Mouse (Mus musculus) hindbrain, embryonic 14.5 days (tissue): ENCODE measurements around the gene Rhot1. TPM values are rescaled to one million over a fixed set of nuclear protein-coding genes. Genes with fewer than 3 reads are reported as not detected.

Experiments used
- ATAC-seq: fragments of 200-750 bp; cut with Nextera tagmentation; 2 replicates; pipeline ENCODE4 v1.8.0; 2017; ENCODE audit warnings: moderate number of reproducible peaks, mild to moderate bottlenecking, moderate TSS enrichment, moderate library complexity; ENCODE audit not compliant: low FRiP score
- DNase-seq: peaks from one replicate; pipeline ENCODE4 v3.0.0-alpha.2; 2015; ENCODE audit warnings: low spot score
- H3K27ac ChIP-seq: fragments of 300-500 bp; sonication (generic); 2 replicates; pipeline ENCODE4 v1.5.1; 2014; ENCODE audit warnings: mild to moderate bottlenecking, moderate library complexity
- H3K27me3 ChIP-seq: fragments of 300-500 bp; sonication (generic); 2 replicates; pipeline ENCODE4 v1.6.1; 2014; ENCODE audit warnings: mild to moderate bottlenecking, low read length, mixed read lengths; ENCODE audit not compliant: control insufficient read depth, insufficient read depth
- H3K36me3 ChIP-seq: fragments of 300-500 bp; sonication (generic); replicated peaks from 2 replicates; pipeline ENCODE4 v1.6.1; 2014; ENCODE audit not compliant: control insufficient read depth, insufficient read depth
- H3K4me1 ChIP-seq: fragments of 300-500 bp; sonication (generic); replicated peaks from 2 replicates; pipeline ENCODE4 v1.6.1; 2014; ENCODE audit warnings: antibody characterized with exemption, low read length, mixed read lengths; ENCODE audit not compliant: control insufficient read depth, insufficient read depth
- H3K4me2 ChIP-seq: fragments of 300-500 bp; sonication (generic); replicated peaks from 2 replicates; pipeline ENCODE4 v1.6.1; 2014; ENCODE audit warnings: mild to moderate bottlenecking, moderate library complexity
- H3K4me3 ChIP-seq: fragments of 300-500 bp; sonication (generic); replicated peaks from 2 replicates; pipeline ENCODE4 v1.5.1; 2014; ENCODE audit warnings: mild to moderate bottlenecking, low read length
- H3K9ac ChIP-seq: fragments of 300-500 bp; sonication (generic); 2 replicates; pipeline ENCODE4 v1.6.1; 2014
- H3K9me3 ChIP-seq: fragments of 300-500 bp; sonication (generic); 2 replicates; pipeline ENCODE4 v1.6.1; 2016; ENCODE audit warnings: low read length; ENCODE audit not compliant: control insufficient read depth
- WGBS: fragments of 180-500 bp; shearing (Covaris S2); extraction: QIAGEN DNeasy Blood & Tissue Kit; methylation state at CpG from one replicate; pipeline ENCODE4 v1.1.7; 2014; 5-methylcytosine and 5-hydroxymethylcytosine counted together
- polyA plus RNA-seq: library from polyadenylated mRNA; unstranded; fragments of >200 nt; fragmentation: Nextera tagmentation; extraction: Ambion mirVana; gene quantifications from 2 replicates; pipeline ENCODE4 v1.2.1, GENCODE M21; 2014

Rhot1 gene
- polyA plus RNA-seq = 79.0 and 90.3 TPM in 2 replicates

DNA sequence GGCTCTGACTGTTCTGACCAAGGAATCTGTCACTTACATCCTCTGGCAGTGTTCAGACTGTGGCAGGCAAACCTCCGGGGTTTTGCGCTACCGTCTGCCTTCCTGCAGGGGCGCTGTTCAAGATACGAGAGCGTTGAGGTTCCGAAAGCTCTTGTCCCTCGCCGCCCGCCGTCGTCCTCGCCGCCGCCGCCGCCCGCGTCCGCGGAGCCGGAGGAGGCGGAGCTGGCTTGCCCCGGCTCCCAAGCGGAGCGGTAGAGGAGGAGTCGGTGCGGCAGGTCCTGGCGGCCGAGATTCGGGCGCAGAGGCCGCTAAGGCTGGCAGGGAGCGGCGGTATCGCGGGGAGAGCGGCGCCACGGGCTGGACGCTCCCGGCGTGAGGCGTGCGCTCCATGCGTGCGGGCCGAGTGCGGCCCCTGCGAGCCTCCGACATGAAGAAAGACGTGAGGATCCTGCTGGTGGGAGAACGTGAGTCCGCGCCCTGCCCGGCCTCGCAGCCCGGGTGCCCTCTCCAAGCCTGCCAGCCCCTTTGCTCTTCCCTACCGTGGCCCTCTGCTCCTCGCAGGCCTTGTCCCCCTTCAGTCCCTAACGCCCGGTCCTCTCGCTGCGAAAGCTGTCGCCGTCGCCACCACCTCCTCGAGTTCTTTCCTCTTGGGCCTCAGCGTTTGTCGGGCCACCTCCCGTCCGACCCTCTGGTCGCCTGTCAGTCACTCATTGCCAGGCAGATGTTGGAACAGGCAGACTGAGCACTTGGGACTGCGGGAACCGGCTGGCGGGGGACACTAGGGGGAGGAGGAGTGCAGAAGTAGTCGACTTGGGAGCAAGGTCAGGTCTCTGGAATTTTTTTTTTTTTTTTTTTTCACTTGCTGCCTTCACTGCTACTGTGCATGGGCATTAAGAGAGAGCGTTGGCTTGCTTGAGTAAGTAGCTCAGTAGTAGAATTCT is at the start of gene Rhot1:
Gene Rhot1, plus strand, starts transcription at position 160 of the 941 bp plus-strand sequence.
- DNase-seq (peak; percentile 97), ATAC-seq (peak; percentile 94)

DNA sequence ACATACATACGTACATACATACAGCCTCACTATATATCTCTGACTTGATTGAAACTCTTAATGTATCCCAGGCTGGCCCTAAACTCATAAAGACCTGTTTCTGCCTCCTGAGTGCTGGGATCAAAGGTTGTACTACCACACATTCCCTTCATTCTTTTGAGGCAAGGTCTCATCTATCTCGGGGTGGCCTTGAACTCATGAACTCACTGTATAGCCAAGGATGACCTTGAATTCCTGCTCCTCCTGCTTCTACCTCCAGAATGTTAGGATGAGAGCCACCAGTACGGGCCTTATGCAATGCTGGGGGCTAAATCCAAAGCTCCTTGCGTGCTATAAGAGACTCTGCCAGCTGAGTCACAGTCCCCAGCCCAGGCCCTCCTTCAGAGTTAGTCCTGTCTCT is 47.8 kb upstream of the Rhot1 start:
- ATAC-seq (no peak), DNase-seq (no peak)
- no peaks in the 10 kb centered on the region for H3K9me3 ChIP-seq
- H3K4me2 ChIP-seq = no peak overlapping the region
- H3K27me3 ChIP-seq = no peaks in the 10 kb centered on the region
- H3K27ac ChIP-seq = no peak overlapping the region
- H3K9ac ChIP-seq = no peak overlapping the region
- no peaks in the 10 kb centered on the region for H3K36me3 ChIP-seq
- H3K4me1 ChIP-seq = no peaks in the 10 kb centered on the region
- 91% methylated on average over 4 of the region's 4 CpGs for WGBS
- no peak overlapping the region for H3K4me3 ChIP-seq

More for the DNA sequence above, at the start of gene Rhot1:
- Histone ChIP-seq H3K27me3 (no peaks in the 10 kb centered on the region), H3K36me3 (peaks cover 5% of the 10 kb centered on the region), H3K4me1 (peaks cover 13% of the 10 kb centered on the region), H3K27ac (peak within 1 kb of the TSS; percentile 91), H3K9me3 (no peaks in the 10 kb centered on the region), H3K9ac (peak within 1 kb of the TSS; percentile 85), H3K4me2 (peak within 1 kb of the TSS; percentile 62), H3K4me3 (peak within 1 kb of the TSS; percentile 97)
- under 1% methylated on average over 74 of the region's 78 CpGs for WGBS

DNA sequence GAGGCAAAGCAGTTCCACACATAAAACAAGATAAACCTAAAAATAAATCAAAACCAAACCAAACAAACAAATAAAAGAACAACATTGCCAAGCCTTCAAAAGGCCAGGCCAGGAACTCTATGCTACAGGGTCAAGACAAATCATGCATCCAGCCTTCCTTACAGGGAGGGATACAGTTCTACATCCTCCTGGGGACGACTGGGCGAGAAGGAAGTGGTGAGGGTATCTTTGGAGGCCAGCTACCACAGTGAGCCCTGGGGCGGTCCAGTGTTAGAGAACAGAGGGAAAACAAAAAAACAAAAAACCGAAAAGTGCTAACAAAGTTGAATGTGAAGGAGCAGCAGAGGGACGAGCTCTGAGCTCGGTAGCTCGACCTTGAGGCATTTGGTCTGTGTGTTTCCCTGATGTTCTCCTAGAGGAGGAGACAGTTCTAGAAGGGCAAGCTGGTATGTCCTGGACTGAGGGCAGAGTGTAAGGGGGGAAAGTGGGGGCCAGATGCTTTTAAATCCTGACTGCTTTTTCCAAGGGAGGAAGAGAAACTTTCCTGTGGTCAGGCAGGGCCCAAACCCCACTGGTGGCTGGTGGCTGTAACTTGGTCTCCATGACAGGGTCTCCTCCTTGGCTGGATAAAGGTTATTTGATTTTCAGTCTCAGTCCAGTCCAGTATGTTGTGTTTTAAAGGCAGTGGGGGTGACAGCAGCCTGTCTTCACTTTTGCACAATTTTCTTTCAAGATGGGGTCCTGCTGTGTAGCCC is 45.3 kb upstream of the Rhot1 start:
- no peaks in the 10 kb centered on the region for H3K4me1 ChIP-seq
- ATAC-seq (no peak), DNase-seq (no peak)

DNA sequence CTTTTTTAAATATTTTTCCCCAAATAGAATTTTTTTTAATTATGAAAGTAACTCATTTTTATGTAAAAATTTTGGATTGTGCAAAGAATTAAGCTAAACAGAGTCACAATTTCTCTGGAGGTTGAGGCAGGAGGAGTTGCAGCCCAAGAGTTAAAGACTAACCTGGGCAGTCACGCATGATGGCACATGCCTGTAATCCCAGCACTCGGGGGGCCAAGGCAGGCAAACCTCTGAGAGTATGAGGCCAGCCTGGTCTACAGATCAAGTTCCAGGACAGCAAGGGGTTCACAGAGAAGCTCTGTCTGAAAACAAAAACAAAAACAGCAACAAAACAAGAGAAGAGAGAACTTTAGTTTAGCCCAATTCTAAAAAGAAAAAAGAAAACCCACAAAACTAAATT is 44.6 kb upstream of the Rhot1 start:
- WGBS = 44% methylated on average over 2 of the region's 2 CpGs
- H3K4me1 ChIP-seq = no peaks in the 10 kb centered on the region
- no peaks in the 10 kb centered on the region for H3K9me3 ChIP-seq
- H3K4me2 ChIP-seq = no peak overlapping the region
- no peaks in the 10 kb centered on the region for H3K36me3 ChIP-seq
- no peak overlapping the region for H3K27ac ChIP-seq
- H3K27me3 ChIP-seq = no peaks in the 10 kb centered on the region
- no peak for DNase-seq
- H3K9ac ChIP-seq = no peak overlapping the region
- ATAC-seq = no peak
- H3K4me3 ChIP-seq = no peak overlapping the region

More for the DNA sequence above, 45.3 kb upstream of the Rhot1 start:
- Histone ChIP-seq H3K4me2 (no peak overlapping the region), H3K9ac (no peak overlapping the region), H3K9me3 (no peaks in the 10 kb centered on the region), H3K27ac (no peak overlapping the region), H3K4me3 (no peak overlapping the region), H3K36me3 (no peaks in the 10 kb centered on the region), H3K27me3 (no peaks in the 10 kb centered on the region)
- WGBS = 76% methylated on average over 7 of the region's 7 CpGs

DNA sequence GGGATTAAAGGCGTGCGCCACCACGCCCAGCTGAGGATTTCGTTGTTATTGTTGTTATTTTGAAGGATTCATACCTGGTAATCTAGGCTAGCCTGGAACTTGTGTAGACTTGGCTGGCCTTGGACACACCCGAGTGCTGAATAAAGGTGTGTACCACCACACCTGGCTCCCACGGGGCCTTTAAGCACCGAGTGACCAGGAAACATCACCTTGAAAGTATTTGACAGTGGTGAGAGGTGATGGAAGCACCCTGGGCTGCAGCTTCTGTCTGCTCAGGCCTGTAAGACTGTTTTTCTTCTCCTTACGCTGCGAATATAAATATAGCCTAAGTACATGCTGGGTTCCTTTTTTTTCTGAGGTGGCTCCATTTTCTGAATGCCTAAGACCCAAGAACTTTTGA is 40.7 kb upstream of the Rhot1 start:
- H3K36me3 ChIP-seq = no peaks in the 10 kb centered on the region
- H3K9ac ChIP-seq = no peak overlapping the region
- H3K27me3 ChIP-seq = no peaks in the 10 kb centered on the region
- no peaks in the 10 kb centered on the region for H3K4me1 ChIP-seq
- no peak overlapping the region for H3K4me3 ChIP-seq
- no peaks in the 10 kb centered on the region for H3K9me3 ChIP-seq
- H3K27ac ChIP-seq = no peak overlapping the region
- DNase-seq = no peak
- 92% methylated on average over 9 of the region's 9 CpGs for WGBS
- no peak overlapping the region for H3K4me2 ChIP-seq
- no peak for ATAC-seq

DNA sequence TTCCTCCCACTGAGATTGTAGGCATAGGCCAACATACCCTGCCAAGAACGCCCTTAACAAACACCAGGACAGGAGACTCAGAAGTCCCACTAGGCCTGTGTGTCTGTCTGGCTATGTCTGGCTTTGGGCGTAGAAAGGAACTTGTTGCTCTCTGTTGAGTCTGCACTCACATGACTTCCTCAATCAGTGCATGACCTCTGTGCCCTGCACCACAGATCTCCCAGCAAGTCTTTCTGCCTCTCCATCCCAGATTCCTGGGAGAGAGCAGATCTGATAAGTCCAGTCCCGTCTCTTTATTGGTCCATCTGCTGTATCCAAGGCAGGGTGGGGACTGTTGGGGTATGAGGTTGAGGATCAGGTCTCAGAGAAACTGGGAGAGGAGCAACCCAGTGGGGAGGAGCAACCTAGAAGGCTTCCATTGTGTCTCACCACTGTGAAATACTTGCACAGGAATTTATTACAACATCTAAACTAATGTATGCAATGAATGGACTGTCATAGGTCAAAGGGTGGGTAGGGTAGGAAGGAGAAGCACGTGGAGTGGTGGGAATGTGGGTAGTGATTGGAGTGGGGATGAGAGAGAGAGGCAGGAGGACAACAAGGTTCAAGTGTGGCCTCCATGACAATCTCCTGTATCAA is 40.1 kb upstream of the Rhot1 start:
- Histone ChIP-seq H3K27me3 (no peaks in the 10 kb centered on the region), H3K4me2 (no peak overlapping the region), H3K4me3 (no peak overlapping the region), H3K9me3 (no peaks in the 10 kb centered on the region), H3K27ac (no peak overlapping the region), H3K9ac (no peak overlapping the region), H3K36me3 (no peaks in the 10 kb centered on the region), H3K4me1 (no peaks in the 10 kb centered on the region)
- 86% methylated on average over 4 of the region's 4 CpGs for WGBS
- DNase-seq (no peak), ATAC-seq (no peak)

DNA sequence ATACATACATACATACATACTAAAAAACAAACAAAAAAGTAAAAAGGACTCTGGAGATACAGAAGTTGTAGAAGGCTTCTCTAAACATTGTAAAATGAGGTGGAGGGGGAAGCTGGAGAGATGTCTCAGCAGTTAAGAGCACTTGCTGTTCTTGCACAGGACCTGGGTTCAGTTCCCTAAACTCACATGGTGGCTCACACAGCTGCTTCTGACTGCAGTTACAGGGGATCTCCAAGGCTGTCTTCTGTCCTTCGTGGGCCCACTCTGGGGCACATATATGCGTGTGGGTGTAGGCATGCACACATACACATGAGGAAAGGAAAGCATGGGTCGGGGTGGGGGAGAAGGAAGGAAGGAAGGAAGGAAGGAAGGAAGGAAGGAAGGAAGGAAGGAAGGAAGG is 39.2 kb upstream of the Rhot1 start:
- no peak overlapping the region for H3K4me2 ChIP-seq
- H3K4me3 ChIP-seq = no peak overlapping the region
- H3K9me3 ChIP-seq = no peaks in the 10 kb centered on the region
- H3K36me3 ChIP-seq = no peaks in the 10 kb centered on the region
- 93% methylated on average over 3 of the region's 3 CpGs for WGBS
- DNase-seq (no peak), ATAC-seq (no peak)
- H3K9ac ChIP-seq = no peak overlapping the region
- no peaks in the 10 kb centered on the region for H3K27me3 ChIP-seq
- no peaks in the 10 kb centered on the region for H3K4me1 ChIP-seq
- H3K27ac ChIP-seq = no peak overlapping the region

DNA sequence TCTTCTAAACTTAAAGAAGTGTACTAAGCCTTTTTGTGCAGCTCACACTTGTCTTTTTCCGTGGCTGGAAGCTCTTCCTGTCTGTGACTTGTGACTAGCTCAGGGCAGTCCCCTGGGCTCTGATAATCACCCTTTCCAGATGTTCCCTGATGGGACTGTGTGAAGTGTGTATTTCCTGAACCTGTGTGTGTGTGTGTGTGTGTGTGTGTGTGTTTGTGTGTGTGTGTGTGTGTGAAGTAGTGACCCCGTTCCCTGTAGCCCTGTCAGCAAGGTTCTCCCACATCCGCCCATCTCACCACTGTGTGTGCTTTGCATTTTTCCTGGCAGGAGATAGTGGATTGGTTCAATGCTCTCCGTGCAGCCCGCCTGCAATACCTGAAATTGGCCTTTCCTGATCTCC is 38.5 kb upstream of the Rhot1 start:
- Histone ChIP-seq H3K4me2 (no peak overlapping the region), H3K9ac (no peak overlapping the region), H3K36me3 (no peaks in the 10 kb centered on the region), H3K9me3 (no peaks in the 10 kb centered on the region), H3K4me3 (no peak overlapping the region), H3K27ac (no peak overlapping the region), H3K27me3 (no peaks in the 10 kb centered on the region), H3K4me1 (no peaks in the 10 kb centered on the region)
- ATAC-seq (no peak), DNase-seq (no peak)
- 82% methylated on average over 5 of the region's 5 CpGs for WGBS

DNA sequence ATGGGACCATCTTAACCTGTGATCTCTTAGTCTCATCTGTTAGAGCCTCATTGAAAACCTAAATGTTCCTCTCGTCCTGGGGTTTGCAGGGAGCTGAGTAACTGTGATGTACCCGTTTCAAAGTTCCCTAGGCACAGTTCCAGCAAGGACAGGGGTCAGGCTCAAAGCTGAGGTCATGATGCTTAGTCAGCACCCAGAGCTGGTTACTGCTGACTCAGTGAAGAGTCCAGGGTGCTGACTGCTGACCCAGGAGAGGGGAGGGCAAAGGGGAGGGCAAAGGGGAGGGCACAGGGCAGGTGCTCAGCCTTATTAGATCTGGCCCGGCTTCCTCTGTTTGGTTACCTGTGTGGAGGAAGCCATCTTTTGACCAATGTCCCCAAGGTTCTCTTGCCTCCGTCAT is 36.9 kb upstream of the Rhot1 start:
- DNase-seq (no peak), ATAC-seq (no peak)
- no peaks in the 10 kb centered on the region for H3K36me3 ChIP-seq
- no peaks in the 10 kb centered on the region for H3K4me1 ChIP-seq
- no peak overlapping the region for H3K4me2 ChIP-seq
- no peaks in the 10 kb centered on the region; the same call in 1 of the 2 replicates for H3K27me3 ChIP-seq
- H3K4me3 ChIP-seq = no peak overlapping the region
- H3K9ac ChIP-seq = no peak overlapping the region
- no peaks in the 10 kb centered on the region for H3K9me3 ChIP-seq
- 71% methylated on average over 4 of the region's 4 CpGs for WGBS
- H3K27ac ChIP-seq = no peak overlapping the region
